Mouse (Mus musculus) ES-Bruce4 (cell line): ENCODE measurements around the gene Uso1.

Experiments used
- CTCF ChIP-seq: IDR thresholded peaks from one replicate; pipeline ENCODE4 v1.8.1; 2011; ENCODE audit warnings: low read depth, low read length
- EP300 ChIP-seq: IDR thresholded peaks from 2 replicates; pipeline ENCODE4 v1.6.1; 2011; ENCODE audit warnings: low read depth, low read length; ENCODE audit not compliant: insufficient read depth
- POLR2A ChIP-seq: IDR thresholded peaks from one replicate; pipeline ENCODE4 v1.8.1; 2011; ENCODE audit warnings: low read length; ENCODE audit not compliant: insufficient read depth

DNA sequence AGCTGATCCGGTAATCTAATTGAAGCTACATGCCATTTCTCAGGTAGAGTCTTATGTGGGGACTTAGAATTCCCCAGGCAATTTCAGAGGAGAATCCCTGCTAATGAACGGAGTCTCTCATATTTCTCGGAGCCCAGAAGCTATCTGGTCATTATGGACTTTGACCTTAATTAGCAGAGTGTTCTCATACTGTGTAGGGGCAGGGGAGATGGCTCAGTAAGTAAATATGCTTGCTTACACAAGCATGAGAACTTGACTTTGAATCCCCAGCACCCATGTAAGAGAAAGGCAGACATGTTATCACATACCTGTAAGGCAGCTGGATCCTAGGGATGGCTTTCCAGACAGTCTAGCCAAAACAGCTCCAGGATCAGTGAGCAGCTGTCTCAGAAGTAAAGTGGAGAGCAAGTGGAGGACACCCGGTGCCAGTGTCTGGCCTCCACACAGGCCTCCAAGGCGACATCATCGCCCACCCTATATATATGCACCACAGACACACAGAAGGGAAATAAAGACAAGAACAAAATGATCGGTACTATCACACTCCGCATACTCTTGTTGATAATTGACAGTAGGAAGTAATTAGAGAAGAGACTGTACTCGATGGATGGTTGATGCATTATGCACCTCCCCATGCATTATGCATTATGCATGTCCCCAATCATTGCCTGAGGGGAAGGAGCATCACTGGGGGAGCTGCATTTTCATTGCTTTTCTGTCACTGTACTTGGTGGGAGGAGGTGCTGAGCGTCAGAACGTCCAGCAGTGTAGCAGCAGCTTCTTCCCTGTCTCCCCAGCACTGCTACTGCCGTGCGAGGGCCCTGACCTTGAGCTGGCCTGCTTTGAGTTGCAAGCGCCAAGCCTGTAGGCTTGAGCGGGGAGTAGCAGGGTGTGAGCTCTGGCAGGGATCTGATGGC, 59.4 kb downstream of the Uso1 start:
- TF ChIP-seq POLR2A (no peak), CTCF (no peak), EP300 (no peak)
